Mouse (Mus musculus) limb, embryonic 10.5 days (tissue): ENCODE measurements at regions not wholly inside any gene's neighbourhood (a gene's known extent, or its start where the extent isn't known, plus 50 kb on each side); places are given as distances from the start of the nearest gene placed in this dataset.
"Not testable (repeated sequence)": the region's sequence is repeated elsewhere in the genome, so short reads cannot be mapped to it uniquely, and the experiment has no call there.

Experiments
- DNase-seq: peaks from one replicate; pipeline ENCODE4 v3.0.0-alpha.2; 2017; ENCODE audit warnings: low spot score
- H3K27ac ChIP-seq: fragments of 300-500 bp; sonication (generic); 2 replicates; pipeline ENCODE4 v1.5.1; 2016; ENCODE audit warnings: mild to moderate bottlenecking
- H3K27me3 ChIP-seq: fragments of 300-500 bp; sonication (generic); 2 replicates; pipeline ENCODE4 v1.6.1; 2016; ENCODE audit warnings: low read depth, mild to moderate bottlenecking; ENCODE audit not compliant: poor library complexity, severe bottlenecking
- H3K36me3 ChIP-seq: fragments of 300-500 bp; sonication (generic); 2 replicates; pipeline ENCODE4 v1.6.1; 2016; ENCODE audit warnings: mild to moderate bottlenecking, moderate library complexity
- H3K4me1 ChIP-seq: fragments of 300-500 bp; sonication (generic); 2 replicates; pipeline ENCODE4 v1.6.1; 2016
- H3K4me3 ChIP-seq: fragments of 300-500 bp; sonication (generic); 2 replicates; pipeline ENCODE4 v1.5.1; 2016; ENCODE audit warnings: mild to moderate bottlenecking, moderate library complexity
- H3K9me3 ChIP-seq: fragments of 300-500 bp; sonication (generic); replicated peaks from 2 replicates; pipeline ENCODE4 v1.6.1; 2016; ENCODE audit warnings: mild to moderate bottlenecking
- WGBS: fragments of 180-500 bp; shearing (Covaris S2); methylation state at CpG from one replicate; pipeline ENCODE4 v1.1.7; 2016; 5-methylcytosine and 5-hydroxymethylcytosine counted together

GRCm38 (mm10) chr7:116701466-116702342 is 197.5 kb downstream of the Nucb2 start:
- no peak overlapping the region for H3K27ac ChIP-seq
- peak; percentile 90 for DNase-seq
- H3K9me3 ChIP-seq, result no peaks in the 10 kb centered on the region
- WGBS, result 51% methylated on average over 14 of the region's 14 CpGs
- no peaks in the 10 kb centered on the region for H3K27me3 ChIP-seq
- H3K4me3 ChIP-seq, result no peak overlapping the region
- peaks cover 7% of the 10 kb centered on the region; the same call in 1 of the 2 replicates for H3K4me1 ChIP-seq
- H3K36me3 ChIP-seq, result no peaks in the 10 kb centered on the region

GRCm38 (mm10) chr7:116702596-116702995 is 198.4 kb downstream of the Nucb2 start:
- Histone ChIP-seq H3K4me1 (peaks cover 7% of the 10 kb centered on the region; the same call in 1 of the 2 replicates), H3K9me3 (no peaks in the 10 kb centered on the region), H3K27me3 (no peaks in the 10 kb centered on the region), H3K36me3 (no peaks in the 10 kb centered on the region), H3K4me3 (no peak overlapping the region), H3K27ac (no peak overlapping the region)
- DNase-seq, result no peak
- WGBS, result 91% methylated on average over 2 of the region's 2 CpGs

GRCm38 (mm10) chr7:116711541-116711940 is 207.4 kb downstream of the Nucb2 start:
- no peak overlapping the region for H3K4me3 ChIP-seq
- 0 out of 2 replicates have a peak, but pooled peaks cover 3% of the 10 kb centered on the region for H3K4me1 ChIP-seq
- H3K36me3 ChIP-seq, result no peaks in the 10 kb centered on the region
- H3K27ac ChIP-seq, result no peak overlapping the region
- WGBS, result 82% methylated on average over 2 of the region's 2 CpGs
- H3K9me3 ChIP-seq, result no peaks in the 10 kb centered on the region
- H3K27me3 ChIP-seq, result no peaks in the 10 kb centered on the region
- no peak for DNase-seq

- 87% methylated on average over 8 of the region's 8 CpGs for WGBS
- Histone ChIP-seq H3K27me3 (no peaks in the 10 kb centered on the region), H3K36me3 (no peaks in the 10 kb centered on the region), H3K4me3 (no peak overlapping the region), H3K4me1 (0 out of 2 replicates have a peak, but pooled peaks cover 3% of the 10 kb centered on the region), H3K9me3 (no peaks in the 10 kb centered on the region), H3K27ac (no peak overlapping the region)
- no peak for DNase-seq
Observed at GRCm38 (mm10) chr7:116713200-116713599, 209.0 kb downstream of the Nucb2 start.

- 73% methylated on average over 10 of the region's 10 CpGs for WGBS
- Histone ChIP-seq H3K27ac (no peak overlapping the region), H3K4me1 (0 out of 2 replicates have a peak, but pooled peaks cover 3% of the 10 kb centered on the region), H3K9me3 (no peaks in the 10 kb centered on the region), H3K4me3 (no peak overlapping the region), H3K27me3 (no peaks in the 10 kb centered on the region), H3K36me3 (no peaks in the 10 kb centered on the region)
- no peak for DNase-seq
Observed at GRCm38 (mm10) chr7:116715234-116716046, 211.3 kb downstream of the Nucb2 start.

- Histone ChIP-seq H3K4me3 (no peak overlapping the region), H3K36me3 (no peaks in the 10 kb centered on the region), H3K4me1 (peaks cover 20% of the 10 kb centered on the region), H3K27ac (0 out of 2 replicates have a peak overlapping the region, but pooled peaks have one; percentile 21), H3K9me3 (no peaks in the 10 kb centered on the region), H3K27me3 (no peaks in the 10 kb centered on the region)
- 65% methylated on average over 2 of the region's 2 CpGs for WGBS
- peak; percentile 25 for DNase-seq
Observed at GRCm38 (mm10) chr7:116728379-116728778, 224.2 kb downstream of the Nucb2 start.

GRCm38 (mm10) chr7:116729795-116730194 is 225.6 kb downstream of the Nucb2 start:
- WGBS, result 17% methylated on average over 4 of the region's 4 CpGs
- Histone ChIP-seq H3K36me3 (no peaks in the 10 kb centered on the region), H3K4me3 (no peak overlapping the region), H3K4me1 (peaks cover 20% of the 10 kb centered on the region), H3K27ac (0 out of 2 replicates have a peak overlapping the region, but pooled peaks have one; percentile 10), H3K9me3 (no peaks in the 10 kb centered on the region), H3K27me3 (no peaks in the 10 kb centered on the region)
- no peak for DNase-seq

- H3K9me3 ChIP-seq, result no peaks in the 10 kb centered on the region
- no peaks in the 10 kb centered on the region for H3K36me3 ChIP-seq
- no peak for DNase-seq
- H3K27me3 ChIP-seq, result no peaks in the 10 kb centered on the region
- H3K4me1 ChIP-seq, result no peaks in the 10 kb centered on the region
- H3K4me3 ChIP-seq, result no peak overlapping the region
- no peak overlapping the region for H3K27ac ChIP-seq
- WGBS, result 76% methylated on average over 3 of the region's 3 CpGs
Observed at GRCm38 (mm10) chr7:116735676-116736075, 231.5 kb downstream of the Nucb2 start.

- WGBS, result 78% methylated on average over 4 of the region's 4 CpGs
- Histone ChIP-seq H3K4me3 (no peak overlapping the region), H3K36me3 (no peaks in the 10 kb centered on the region), H3K27me3 (no peaks in the 10 kb centered on the region), H3K27ac (no peak overlapping the region), H3K4me1 (no peaks in the 10 kb centered on the region), H3K9me3 (no peaks in the 10 kb centered on the region)
- DNase-seq, result peak; percentile 20
Observed at GRCm38 (mm10) chr7:116736333-116736732, 232.2 kb downstream of the Nucb2 start.

GRCm38 (mm10) chr7:116738009-116738408 is 233.8 kb downstream of the Nucb2 start:
- WGBS, result 93% methylated on average over 4 of the region's 4 CpGs
- no peaks in the 10 kb centered on the region for H3K27me3 ChIP-seq
- DNase-seq, result peak; percentile 11

GRCm38 (mm10) chr7:116754556-116754955 is 250.4 kb downstream of the Nucb2 start:
- Histone ChIP-seq H3K27me3 (no peaks in the 10 kb centered on the region), H3K27ac (no peak overlapping the region), H3K4me1 (no peaks in the 10 kb centered on the region), H3K4me3 (no peak overlapping the region), H3K36me3 (no peaks in the 10 kb centered on the region), H3K9me3 (no peaks in the 10 kb centered on the region)
- DNase-seq, result no peak

More at GRCm38 (mm10) chr7:116738009-116738408, 233.8 kb downstream of the Nucb2 start:
- no peaks in the 10 kb centered on the region for H3K36me3 ChIP-seq
- no peak overlapping the region for H3K4me3 ChIP-seq
- H3K4me1 ChIP-seq, result no peaks in the 10 kb centered on the region
- H3K27ac ChIP-seq, result no peak overlapping the region
- no peaks in the 10 kb centered on the region for H3K9me3 ChIP-seq

- WGBS, result 93% methylated on average over 19 of the region's 19 CpGs
- H3K27ac ChIP-seq, H3K27me3 ChIP-seq, H3K36me3 ChIP-seq, H3K4me1 ChIP-seq, H3K4me3 ChIP-seq, H3K9me3 ChIP-seq, DNase-seq: not testable (repeated sequence)
Observed at GRCm38 (mm10) chr7:116792181-116792580, 288.0 kb downstream of the Nucb2 start.

GRCm38 (mm10) chr7:116808475-116808874 is 304.3 kb downstream of the Nucb2 start:
- Histone ChIP-seq H3K4me1 (no peaks in the 10 kb centered on the region), H3K36me3 (no peaks in the 10 kb centered on the region), H3K4me3 (no peak overlapping the region), H3K27me3 (no peaks in the 10 kb centered on the region), H3K9me3 (no peaks in the 10 kb centered on the region), H3K27ac (no peak overlapping the region)
- DNase-seq, result no peak
- 57% methylated on average over 3 of the region's 3 CpGs for WGBS
